Mouse (Mus musculus) MEL (cell line): Measurements from ENCODE around the gene Ngp. TPM values are rescaled to one million over a fixed set of nuclear protein-coding genes. Genes with fewer than 3 reads are reported as not detected.

Experiments
- DNase-seq: peaks from one replicate; pipeline ENCODE4 v3.0.0; 2011; ENCODE audit warnings: low read depth, low spot score
- H3K27ac ChIP-seq: 2 replicates; pipeline ENCODE4 v1.5.1; 2012; ENCODE audit warnings: low read depth, mild to moderate bottlenecking, control low read depth, low read length, moderate library complexity; ENCODE audit not compliant: control insufficient read depth
- H3K27me3 ChIP-seq, 2 experiments: fragments of 150-350 bp in 1 of 2; sonication (generic) in 1 of 2; 2 replicates each; pipeline ENCODE4 v1.6.1; 2012; ENCODE audit warnings: low read length in 2 of 2, mild to moderate bottlenecking in 2 of 2, improper control_type of control experiment in 1 of 2, moderate library complexity in 1 of 2; ENCODE audit not compliant: insufficient read depth in 2 of 2, control insufficient read depth in 1 of 2
- H3K36me3 ChIP-seq, 2 experiments: 2 replicates each; pipeline ENCODE4 v1.6.1; 2012 to 2014; ENCODE audit warnings: low read length in 2 of 2, improper control_type of control experiment in 1 of 2, inconsistent platforms in 1 of 2, mild to moderate bottlenecking in 1 of 2; ENCODE audit not compliant: insufficient read depth in 2 of 2, control insufficient read depth in 1 of 2
- H3K4me1 ChIP-seq, 2 experiments: fragments of 150-350 bp in 1 of 2; sonication (generic) in 1 of 2; 2 replicates each; pipeline ENCODE4 v1.6.1; 2012; ENCODE audit warnings: low read length in 2 of 2, improper control_type of control experiment in 1 of 2, mild to moderate bottlenecking in 1 of 2; ENCODE audit not compliant: insufficient read depth in 2 of 2, control insufficient read depth in 1 of 2
- H3K4me3 ChIP-seq, 2 experiments: fragments of 150-350 bp in 1 of 2; sonication (generic) in 1 of 2; 2 replicates each; pipeline ENCODE4 v1.5.1; 2012; ENCODE audit warnings: low read depth in 2 of 2, low read length in 2 of 2, mild to moderate bottlenecking in 2 of 2, moderate library complexity in 2 of 2, control low read depth in 1 of 2, improper control_type of control experiment in 1 of 2; ENCODE audit not compliant: control insufficient read depth in 1 of 2, insufficient read depth in 1 of 2
- H3K79me2 ChIP-seq: 2 replicates; pipeline ENCODE4 v1.6.1; 2012; ENCODE audit warnings: mild to moderate bottlenecking, low read length, moderate library complexity; ENCODE audit not compliant: control insufficient read depth, poor library complexity, insufficient read depth
- H3K9ac ChIP-seq: 2 replicates; pipeline ENCODE4 v1.6.1; 2012; ENCODE audit warnings: low read depth, mild to moderate bottlenecking, control low read depth, low read length, moderate library complexity; ENCODE audit not compliant: control insufficient read depth, poor library complexity, severe bottlenecking
- H3K9me3 ChIP-seq: fragments of 150-350 bp; sonication (generic); replicated peaks from 2 replicates; pipeline ENCODE4 v1.6.1; 2012; ENCODE audit warnings: mild to moderate bottlenecking, low read length, improper control_type of control experiment, moderate library complexity; ENCODE audit not compliant: insufficient read depth
- CHD2 ChIP-seq: IDR thresholded peaks from 2 replicates; pipeline ENCODE4 v1.6.1; 2011; ENCODE audit warnings: low read length, improper control_type of control experiment
- ELF1 ChIP-seq: IDR thresholded peaks from 2 replicates; pipeline ENCODE4 v1.6.1; 2014; ENCODE audit warnings: low read depth, mild to moderate bottlenecking, inconsistent platforms, low read length, improper control_type of control experiment, moderate library complexity
- EP300 ChIP-seq, 2 experiments: IDR thresholded peaks; 2 replicates each; pipeline ENCODE4 v1.6.1; 2011; ENCODE audit warnings: improper control_type of control experiment in 2 of 2, low read length in 2 of 2, low read depth in 1 of 2, mild to moderate bottlenecking in 1 of 2
- ETS1 ChIP-seq: IDR thresholded peaks from 2 replicates; pipeline ENCODE4 v1.6.1; 2012; ENCODE audit warnings: low read depth, mild to moderate bottlenecking, inconsistent platforms, low read length, improper control_type of control experiment, moderate library complexity
- GATA1 ChIP-seq: IDR thresholded peaks from 2 replicates; pipeline ENCODE4 v1.6.1; 2011; ENCODE audit warnings: low read depth, low read length, improper control_type of control experiment
- HCFC1 ChIP-seq: IDR thresholded peaks from 2 replicates; pipeline ENCODE4 v1.6.1; 2012; ENCODE audit warnings: low read depth, mild to moderate bottlenecking, inconsistent platforms, low read length, improper control_type of control experiment, moderate library complexity
- JUND ChIP-seq: IDR thresholded peaks from 2 replicates; pipeline ENCODE4 v1.6.1; 2011; ENCODE audit warnings: low read depth, mild to moderate bottlenecking, improper control_type of control experiment, low read length
- KAT2A ChIP-seq: conservative IDR thresholded peaks from 2 replicates; pipeline ENCODE4 v1.6.1; 2012; ENCODE audit warnings: low read depth, low read length, improper control_type of control experiment, inconsistent platforms
- MAFK ChIP-seq: IDR thresholded peaks from 2 replicates; pipeline ENCODE4 v1.6.1; 2011; ENCODE audit warnings: low read depth, mild to moderate bottlenecking, low read length, improper control_type of control experiment, borderline replicate concordance
- MAX ChIP-seq: IDR thresholded peaks from 2 replicates; pipeline ENCODE4 v1.6.1; 2011; ENCODE audit warnings: low read length, improper control_type of control experiment
- MAZ ChIP-seq: IDR thresholded peaks from 2 replicates; pipeline ENCODE4 v1.6.1; 2012; ENCODE audit warnings: low read depth, mild to moderate bottlenecking, inconsistent platforms, low read length, improper control_type of control experiment
- MYB ChIP-seq: IDR thresholded peaks from 2 replicates; pipeline ENCODE4 v1.6.1; 2011; ENCODE audit warnings: mild to moderate bottlenecking, low read depth, low read length, improper control_type of control experiment
- MYC ChIP-seq: IDR thresholded peaks from 2 replicates; pipeline ENCODE4 v1.6.1; 2011; ENCODE audit warnings: low read depth, mild to moderate bottlenecking, low read length, improper control_type of control experiment, moderate library complexity
- NELFE ChIP-seq: IDR thresholded peaks from 2 replicates; pipeline ENCODE4 v1.6.1; 2011; ENCODE audit warnings: low read depth, low read length, improper control_type of control experiment
- NRF1 ChIP-seq: IDR thresholded peaks from 2 replicates; pipeline ENCODE4 v1.6.1; 2014; ENCODE audit warnings: low read depth, mild to moderate bottlenecking, inconsistent platforms, low read length, improper control_type of control experiment, moderate library complexity; ENCODE audit not compliant: poor library complexity, insufficient read depth, severe bottlenecking
- POLR2A ChIP-seq, 2 experiments: IDR thresholded peaks; 2 replicates each; pipeline ENCODE4 v1.6.1; 2011 to 2012; ENCODE audit warnings: low read length in 2 of 2, mild to moderate bottlenecking in 2 of 2, control low read depth in 1 of 2, improper control_type of control experiment in 1 of 2, low read depth in 1 of 2, moderate library complexity in 1 of 2; ENCODE audit not compliant: control insufficient read depth in 1 of 2, insufficient read depth in 1 of 2, poor library complexity in 1 of 2
- RCOR1 ChIP-seq: IDR thresholded peaks from 2 replicates; pipeline ENCODE4 v1.6.1; 2012; ENCODE audit warnings: low read depth, mild to moderate bottlenecking, inconsistent platforms, low read length, improper control_type of control experiment
- SIN3A ChIP-seq: IDR thresholded peaks from 2 replicates; pipeline ENCODE4 v1.6.1; 2012; ENCODE audit warnings: low read length, improper control_type of control experiment, inconsistent platforms
- SMC3 ChIP-seq: IDR thresholded peaks from 2 replicates; pipeline ENCODE4 v1.6.1; 2011; ENCODE audit warnings: low read depth, low read length, improper control_type of control experiment
- TAL1 ChIP-seq: IDR thresholded peaks from 2 replicates; pipeline ENCODE4 v1.6.1; 2012; ENCODE audit warnings: mild to moderate bottlenecking, inconsistent platforms, low read length, moderate library complexity, mixed read lengths
- TBP ChIP-seq: IDR thresholded peaks from 2 replicates; pipeline ENCODE4 v1.8.0; 2011; ENCODE audit warnings: low read depth, low read length, improper control_type of control experiment
- TCF12 ChIP-seq: IDR thresholded peaks from 2 replicates; pipeline ENCODE4 v1.6.1; 2014; ENCODE audit warnings: low read depth, mild to moderate bottlenecking, inconsistent platforms, low read length, improper control_type of control experiment, moderate library complexity
- ZKSCAN1 ChIP-seq: IDR thresholded peaks from 2 replicates; pipeline ENCODE4 v1.6.1; 2012; ENCODE audit warnings: low read depth, mild to moderate bottlenecking, inconsistent platforms, low read length, improper control_type of control experiment, moderate library complexity
- ZMIZ1 ChIP-seq: IDR thresholded peaks from 2 replicates; pipeline ENCODE4 v1.6.1; 2012; ENCODE audit warnings: low read depth, mild to moderate bottlenecking, inconsistent platforms, low read length, improper control_type of control experiment, moderate library complexity
- polyA plus RNA-seq, 2 experiments: library from polyadenylated mRNA; stranded (reverse) in 1 of 2; unstranded in 1 of 2; fragments of >175 nt in 1 of 2; fragments of >200 nt in 1 of 2; gene quantifications; 2 replicates each; pipeline versions ENCODE4 v1.2.1 to v1.2.4; 2012; ENCODE audit warnings: low replicate concordance in 2 of 2, low read depth in 1 of 2; ENCODE audit not compliant: insufficient read length in 2 of 2, insufficient read depth in 1 of 2, missing spikeins in 1 of 2
- total RNA-seq: library from RNA; depleted of rRNA; stranded (reverse); fragments of 300-350 nt; gene quantifications from 2 replicates; pipeline ENCODE4 v1.2.3, GENCODE M21; 2012

Ngp gene
- total and polyA plus RNA-seq, 3 experiments, result not detected

DNA sequence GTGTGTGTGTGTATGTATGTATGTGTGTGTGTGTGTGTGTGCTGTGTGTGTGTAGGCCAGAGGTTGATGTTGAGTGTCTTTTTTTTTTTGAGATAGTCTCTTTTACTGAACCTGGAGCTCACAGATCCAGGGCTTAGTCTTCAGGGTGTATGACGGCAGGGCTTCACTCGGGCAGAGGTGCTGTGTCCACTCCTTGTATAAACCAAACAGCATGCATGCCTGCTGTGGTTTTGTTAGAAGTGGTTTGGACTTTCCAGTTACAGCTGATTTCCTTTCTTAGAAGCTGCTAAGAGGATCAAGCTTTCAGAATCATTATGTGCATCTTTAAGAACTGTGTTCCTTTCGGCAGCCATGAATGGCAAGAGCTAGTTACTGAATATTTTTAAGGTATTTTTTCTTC lies 38.4 kb downstream of the Ngp start (continued):
- no peak for TF ChIP-seq HCFC1

DNA sequence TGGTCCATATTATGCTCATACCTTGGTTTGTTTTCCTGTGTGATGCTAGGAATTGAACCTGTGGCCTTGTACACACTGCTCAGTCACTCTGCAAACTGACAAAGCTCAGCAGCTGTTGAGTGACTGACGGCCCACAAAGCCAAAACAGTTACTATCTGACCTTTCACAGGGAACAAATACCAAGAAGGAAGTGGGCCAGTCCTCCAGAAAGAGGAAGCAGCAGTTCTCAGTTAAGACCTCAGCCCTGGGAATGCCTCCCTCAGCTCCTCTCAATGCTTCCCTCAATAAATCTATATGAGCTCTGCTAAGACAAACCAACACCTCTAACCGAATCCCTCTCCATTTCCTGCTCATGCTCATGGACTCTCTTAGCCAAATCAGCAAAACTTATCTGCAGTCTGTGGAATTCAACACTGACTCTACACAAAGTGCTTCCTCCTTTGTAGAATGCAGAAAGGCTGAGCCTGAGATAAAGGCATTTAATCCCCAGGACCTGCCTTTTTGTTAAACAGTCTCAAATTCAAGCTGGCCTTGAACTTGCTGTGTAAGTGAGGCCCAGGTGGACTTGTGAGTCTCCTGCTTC lies 39.7 kb downstream of the Ngp start:
- no peaks in the 10 kb centered on the region for H3K79me2 ChIP-seq
- H3K27me3 ChIP-seq, result no peaks in the 10 kb centered on the region
- H3K4me1 ChIP-seq, result peaks cover 18 to 34% of the 10 kb centered on the region in 2 experiments
- peaks cover 0 to 28% of the 10 kb centered on the region in 2 experiments; a peak in 2 of 4 replicates for H3K36me3 ChIP-seq
- H3K9me3 ChIP-seq, result no peaks in the 10 kb centered on the region
- peak overlapping the region; percentile 26 for H3K9ac ChIP-seq
- peak; percentile 83 for TF ChIP-seq SIN3A
- no peak for TF ChIP-seq NELFE
- TF ChIP-seq JUND, result peak; percentile 65; the same call in 1 of the 2 replicates
- peak; percentile 69 for TF ChIP-seq TCF12
- peak; percentile 63; the same call in 1 of the 2 replicates for TF ChIP-seq GATA1
- TF ChIP-seq ETS1, result peak; percentile 92
- TF ChIP-seq ZMIZ1, result peak; percentile 25; the same call in 1 of the 2 replicates
- TF ChIP-seq EP300 (IDR thresholded peaks at IDR 0.05; ENCODE audit: low read depth in 1 of 2, low read length in 2 of 2), result peak; percentile 88
- no peak for TF ChIP-seq CHD2
- TF ChIP-seq KAT2A, result peak; percentile 35; the same call in 1 of the 2 replicates
- peak in 1 of 2 experiments; percentile 59; a peak in 2 of 4 replicates for TF ChIP-seq POLR2A (IDR thresholded peaks at IDR 0.05; ENCODE audit: control insufficient read depth in 1 of 2, insufficient read depth in 1 of 2, low read depth in 1 of 2, low read length in 2 of 2, poor library complexity in 1 of 2)
- peak; percentile 85 for TF ChIP-seq ELF1
- no peak for TF ChIP-seq MYC
- TF ChIP-seq MYB, result peak; percentile 84
- TF ChIP-seq MAFK, result no peak
- peak; percentile 79 for TF ChIP-seq HCFC1
- TF ChIP-seq TAL1, result peak; percentile 69
- 0 out of 2 replicates have a peak, but pooled peaks have one; percentile 7 for TF ChIP-seq MAX
- peak; percentile 44; the same call in 1 of the 2 replicates for TF ChIP-seq TBP
- TF ChIP-seq ZKSCAN1, result 0 out of 2 replicates have a peak, but pooled peaks have one; percentile 43
- TF ChIP-seq MAZ, result peak; percentile 79; the same call in 1 of the 2 replicates
- no peak for TF ChIP-seq SMC3
- peak; percentile 49; the same call in 1 of the 2 replicates for TF ChIP-seq NRF1
- peak; percentile 47; the same call in 1 of the 2 replicates for TF ChIP-seq RCOR1
- H3K4me3 ChIP-seq, result no peak overlapping the region; a peak in 1 of 4 replicates
- peak; percentile 94 for DNase-seq
- peak overlapping the region; percentile 89 for H3K27ac ChIP-seq
